Mouse (Mus musculus) thymus, postnatal 4 days (tissue): ENCODE data around the gene Cntn6.

ENCODE experiments used
- DNase-seq: peaks from one replicate; pipeline ENCODE4 v3.0.0; 2021

Cntn6 gene

DNA sequence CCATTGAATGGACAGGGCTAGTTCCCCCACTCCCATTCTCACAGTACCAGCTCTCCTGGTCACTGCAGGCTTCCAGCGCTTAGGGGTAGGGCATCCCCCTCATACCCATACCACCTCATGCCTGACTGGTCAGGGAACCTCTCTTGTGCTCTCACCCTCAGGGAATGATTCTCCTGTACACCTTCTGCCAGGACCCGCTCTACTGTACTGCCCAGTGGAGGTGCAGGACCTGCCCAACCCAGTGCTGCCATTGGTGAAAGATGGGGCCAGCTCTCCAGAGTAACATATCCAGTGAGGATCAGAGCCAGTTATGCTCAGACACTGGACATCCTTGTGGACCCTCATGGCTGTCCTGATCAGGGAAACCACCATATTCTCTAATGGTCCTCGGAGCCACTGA, 291.3 kb downstream of the Cntn6 start:
- DNase-seq = no peak

DNA sequence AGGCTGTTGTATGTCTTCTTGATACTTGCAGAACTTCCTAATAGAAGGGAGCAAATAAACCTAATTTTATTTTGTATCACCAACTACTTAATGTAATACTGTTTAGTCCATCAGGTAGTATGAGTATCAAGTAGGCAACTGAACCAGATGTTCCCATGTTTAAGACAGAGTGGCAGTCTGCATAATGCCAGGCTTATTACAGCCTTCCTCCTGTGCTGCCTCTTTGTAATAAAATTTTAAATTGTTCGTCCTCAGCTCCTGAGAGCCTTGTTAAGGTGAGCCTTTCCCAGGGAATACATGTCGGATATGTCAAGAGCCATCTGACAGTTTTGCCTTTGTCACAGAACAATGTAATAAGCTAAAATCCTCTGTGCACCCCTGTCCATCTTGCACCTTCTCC, 294.9 kb downstream of the Cntn6 start:
- DNase-seq = no peak

DNA sequence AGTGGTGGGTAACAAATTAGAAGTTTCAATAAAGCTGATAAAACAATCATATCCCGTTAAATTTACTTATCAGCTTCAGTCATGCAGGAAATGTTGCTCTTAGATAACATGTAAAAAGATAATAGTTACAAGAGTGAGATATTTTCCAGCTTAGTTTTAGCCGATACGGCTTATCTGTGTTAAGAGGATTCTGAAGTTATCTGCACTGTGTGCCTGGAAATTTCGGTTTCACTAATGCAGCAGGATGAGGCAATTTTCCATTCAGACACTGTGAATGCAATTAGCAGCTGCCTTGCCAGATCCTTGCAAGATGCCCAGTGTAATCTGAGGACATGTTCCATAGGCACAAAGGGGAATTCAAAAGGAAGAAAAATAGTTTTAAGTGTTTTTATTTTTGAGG, 315.9 kb downstream of the Cntn6 start:
- no peak for DNase-seq

DNA sequence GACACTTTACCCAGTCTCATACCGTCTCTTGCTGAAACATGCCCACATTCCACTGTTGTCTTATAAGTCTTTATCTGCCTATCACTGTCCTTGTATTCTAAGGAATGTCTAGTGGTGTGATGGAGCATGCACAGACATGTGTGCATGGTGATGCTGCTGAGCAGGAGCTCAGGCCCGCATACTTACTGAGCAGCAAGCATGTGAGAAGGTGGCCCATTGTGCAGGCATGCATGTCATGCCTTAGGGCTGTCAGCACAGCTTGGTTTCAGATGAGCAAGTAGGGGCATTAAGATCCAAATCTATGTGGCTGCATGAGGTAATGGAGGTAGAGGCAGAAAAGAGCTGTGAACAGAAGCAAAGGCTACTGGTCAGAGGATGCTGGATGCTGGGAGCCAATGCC, 323.0 kb downstream of the Cntn6 start:
- DNase-seq = no peak

GRCm38 (mm10) chr6:104879711-104880110, 387.1 kb downstream of the Cntn6 start:
- DNase-seq = no peak

DNA sequence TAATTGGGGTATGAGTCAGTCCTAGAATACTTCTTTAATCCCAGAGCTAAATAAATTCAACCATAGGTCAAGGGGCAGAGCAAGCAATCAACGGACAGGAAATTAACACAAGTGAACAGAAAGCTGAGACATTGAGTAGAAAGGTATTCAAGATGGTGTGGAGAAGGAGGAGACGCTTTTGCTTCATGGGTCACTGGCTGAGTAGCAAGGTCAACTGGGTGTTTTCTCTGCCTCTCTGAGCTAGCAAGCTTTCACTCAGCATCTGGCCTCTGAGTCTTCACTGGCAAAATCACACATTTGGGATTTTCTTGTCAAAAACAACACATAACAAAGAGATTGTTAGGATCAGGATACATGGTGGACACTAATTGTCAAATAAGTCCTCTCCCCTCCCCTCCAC, 391.4 kb downstream of the Cntn6 start:
- DNase-seq = no peak

- DNase-seq = no peak
Measured at GRCm38 (mm10) chr6:104885829-104886228, 393.2 kb downstream of the Cntn6 start.

GRCm38 (mm10) chr6:104891071-104891470, 398.5 kb downstream of the Cntn6 start:
- no peak for DNase-seq
